Mouse (Mus musculus): ENCODE results near the gene Ybx1. TPM values are rescaled to one million over a fixed set of nuclear protein-coding genes. Genes with fewer than 3 reads are reported as not detected.

The Ybx1 gene
- total RNA-seq, 4 experiments from 2014 or later = 443 to 619 (median 512) TPM

DNA sequence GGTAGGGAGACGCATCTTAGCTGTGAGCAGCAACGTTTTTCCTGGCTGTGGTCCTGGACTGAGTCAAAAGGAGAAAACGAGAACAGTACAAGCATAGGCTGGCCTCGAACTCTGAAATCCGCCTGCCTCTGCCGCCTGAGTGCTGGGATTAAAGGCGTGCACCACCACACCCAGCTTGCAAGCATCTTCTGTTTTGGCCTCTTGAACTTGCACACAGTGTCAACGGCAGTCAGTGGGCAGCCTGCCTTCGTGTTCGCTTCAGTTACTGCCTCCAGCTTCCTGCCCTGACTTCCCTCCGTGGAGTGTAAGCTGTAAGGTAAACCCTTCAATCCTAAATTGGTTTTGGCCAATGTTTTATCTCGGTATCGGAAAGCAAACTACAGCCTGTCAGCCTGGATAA, 27.8 kb downstream of the Ybx1 start:
- DNase-seq = no peak

DNA sequence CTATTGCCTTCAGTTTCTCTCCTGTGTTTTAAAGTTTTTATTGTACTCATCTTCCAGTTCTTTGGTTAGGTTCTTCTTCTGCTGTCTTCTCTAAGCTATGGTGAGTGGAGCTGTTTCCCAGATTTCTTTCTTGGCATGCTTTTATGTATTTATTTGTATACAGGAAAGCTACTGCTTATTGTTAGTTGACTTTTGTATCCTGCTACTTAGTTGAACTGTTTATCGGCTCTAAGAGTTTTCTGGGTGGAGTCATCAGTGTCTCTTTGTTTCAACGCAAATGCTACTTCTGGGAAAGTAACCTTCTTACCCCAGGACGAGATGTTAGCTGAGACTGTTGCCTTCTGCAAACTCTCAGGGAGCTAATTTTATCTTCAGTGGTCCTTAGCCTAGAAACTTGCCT, 30.9 kb downstream of the Ybx1 start:
- no peak for DNase-seq

DNA sequence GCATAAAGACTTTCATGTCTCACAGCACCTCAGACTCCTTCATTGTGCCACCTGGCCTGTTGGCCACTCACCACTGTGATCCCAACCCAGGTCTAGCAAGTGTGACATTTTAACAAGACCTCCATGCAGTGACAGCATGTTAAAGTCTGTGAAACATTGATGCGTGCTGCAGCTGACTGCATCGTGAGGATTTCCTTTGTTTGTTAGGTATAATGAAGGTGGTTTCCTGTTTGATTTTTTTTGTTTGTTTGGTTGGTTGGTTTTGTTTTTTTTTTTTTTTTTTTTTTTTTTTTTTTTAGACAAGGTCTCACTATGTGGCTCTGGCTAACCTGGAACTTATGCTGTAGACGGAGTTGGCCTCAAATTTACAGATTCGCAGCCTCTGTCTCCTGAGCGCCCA, 31.9 kb downstream of the Ybx1 start:
- DNase-seq = no peak

DNA sequence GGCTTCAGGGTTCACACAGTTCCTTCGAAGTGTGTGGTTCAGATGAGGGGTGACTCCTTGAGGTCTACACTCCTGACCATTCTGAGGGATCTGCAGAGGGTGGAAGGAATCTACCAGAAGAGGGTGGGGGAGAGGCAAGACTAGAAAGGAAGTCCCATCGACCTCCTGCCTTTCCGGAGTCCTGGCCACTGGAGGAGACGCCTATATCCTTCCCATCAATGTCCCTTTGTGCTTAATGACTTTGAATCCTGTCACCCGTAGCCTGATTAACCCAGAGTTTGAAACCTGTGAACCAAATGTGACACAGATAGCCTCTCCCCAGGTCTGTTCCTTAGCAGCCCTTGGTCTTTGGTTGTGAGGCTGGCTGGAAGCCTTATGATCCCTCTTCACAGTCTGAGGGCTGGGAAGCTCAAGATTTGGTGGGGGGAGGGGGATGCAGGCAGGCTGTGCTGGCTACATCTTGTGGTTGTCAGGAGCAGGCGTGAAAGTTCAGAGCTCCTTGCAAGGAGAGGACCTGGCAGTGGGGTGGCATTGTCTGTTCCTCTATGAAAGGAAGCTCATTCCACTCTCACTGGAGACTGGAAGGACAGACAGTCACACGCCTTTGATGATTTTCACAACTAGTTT, 33.2 kb downstream of the Ybx1 start:
- DNase-seq = no peak

DNA sequence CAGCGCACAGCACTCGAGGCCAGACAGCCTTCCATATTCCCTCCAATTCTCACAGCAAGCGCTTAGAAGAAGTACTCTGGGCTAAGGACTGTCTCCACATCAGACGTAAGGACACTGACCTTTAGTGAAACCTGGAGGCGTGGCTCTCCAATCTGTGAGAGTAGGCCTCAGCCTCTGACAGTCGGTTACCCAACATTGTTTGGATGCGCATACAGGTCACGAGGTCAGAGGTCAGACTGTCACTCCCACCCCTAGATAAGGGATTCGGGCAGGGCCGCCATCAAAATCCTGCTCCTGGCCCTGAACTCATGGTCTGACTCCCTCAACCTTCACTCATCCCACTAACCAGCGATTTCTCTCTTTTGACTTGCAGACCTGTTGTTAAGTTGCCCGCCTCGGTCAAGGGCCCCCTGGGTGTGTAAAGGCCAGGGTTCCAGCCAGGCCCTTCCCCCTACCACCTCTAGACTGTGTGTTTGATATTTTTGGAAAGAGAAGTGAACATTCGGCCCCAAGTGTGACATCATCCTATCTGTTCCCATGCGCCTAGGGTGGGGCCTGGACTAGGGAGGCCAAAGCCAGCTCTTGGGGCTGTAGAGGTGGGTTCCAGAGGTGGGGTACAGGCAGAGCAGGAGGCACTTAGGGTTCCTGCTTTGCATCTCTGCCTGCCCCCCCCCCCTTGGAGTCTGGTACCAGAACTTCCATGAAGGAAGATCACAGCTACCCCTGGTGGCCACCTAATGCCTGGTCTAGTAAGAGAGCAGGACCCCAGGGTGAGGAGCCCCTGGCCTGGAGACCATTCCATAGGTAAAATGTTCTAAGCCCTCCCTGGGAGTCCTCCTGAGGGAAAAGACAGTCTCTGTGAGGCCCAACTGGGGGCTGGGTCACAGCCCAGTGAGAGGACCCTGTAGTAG, 34.8 kb downstream of the Ybx1 start:
- no peak for DNase-seq

DNA sequence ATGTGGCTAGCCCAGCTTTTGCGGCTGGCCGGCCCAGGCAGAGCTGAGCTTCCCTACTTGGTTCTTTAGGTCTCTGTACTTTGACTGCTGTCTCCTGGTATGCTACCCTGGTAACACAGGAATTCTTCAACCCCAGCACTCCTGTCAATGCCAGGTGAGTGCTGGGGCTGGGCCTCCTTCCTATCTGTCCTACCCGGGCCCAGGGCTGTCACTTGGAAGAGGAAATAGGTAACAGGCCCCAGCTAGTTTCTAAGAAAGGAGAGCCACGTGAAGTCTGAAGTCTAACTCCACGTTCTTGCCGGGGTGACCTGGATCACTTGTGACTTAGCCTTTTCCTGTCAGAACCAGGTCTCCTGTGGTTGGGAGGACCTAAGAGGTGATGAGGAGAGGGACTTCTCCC, 37.3 kb downstream of the Ybx1 start:
- DNase-seq = no peak

DNA sequence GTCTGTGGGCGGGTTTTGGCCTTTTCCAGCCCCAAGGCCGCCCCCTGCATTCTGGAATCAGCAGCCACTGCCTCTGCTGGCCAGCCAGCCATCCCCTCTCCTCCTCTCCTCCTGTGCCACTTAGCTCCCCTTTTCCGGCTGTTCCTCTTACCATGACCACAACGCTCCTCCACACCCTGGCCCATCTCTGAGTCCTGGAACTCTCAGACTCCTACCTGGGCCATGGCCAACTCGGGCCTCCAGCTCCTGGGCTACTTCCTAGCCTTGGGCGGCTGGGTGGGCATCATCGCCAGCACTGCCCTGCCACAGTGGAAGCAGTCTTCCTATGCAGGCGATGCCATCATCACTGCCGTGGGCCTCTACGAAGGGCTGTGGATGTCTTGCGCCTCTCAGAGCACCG, 39.1 kb downstream of the Ybx1 start, which contains the start of gene Cldn19:
Cldn19 (plus strand) TSS at position 64 of the 400 bp plus-strand sequence.
- no peak for DNase-seq

DNA sequence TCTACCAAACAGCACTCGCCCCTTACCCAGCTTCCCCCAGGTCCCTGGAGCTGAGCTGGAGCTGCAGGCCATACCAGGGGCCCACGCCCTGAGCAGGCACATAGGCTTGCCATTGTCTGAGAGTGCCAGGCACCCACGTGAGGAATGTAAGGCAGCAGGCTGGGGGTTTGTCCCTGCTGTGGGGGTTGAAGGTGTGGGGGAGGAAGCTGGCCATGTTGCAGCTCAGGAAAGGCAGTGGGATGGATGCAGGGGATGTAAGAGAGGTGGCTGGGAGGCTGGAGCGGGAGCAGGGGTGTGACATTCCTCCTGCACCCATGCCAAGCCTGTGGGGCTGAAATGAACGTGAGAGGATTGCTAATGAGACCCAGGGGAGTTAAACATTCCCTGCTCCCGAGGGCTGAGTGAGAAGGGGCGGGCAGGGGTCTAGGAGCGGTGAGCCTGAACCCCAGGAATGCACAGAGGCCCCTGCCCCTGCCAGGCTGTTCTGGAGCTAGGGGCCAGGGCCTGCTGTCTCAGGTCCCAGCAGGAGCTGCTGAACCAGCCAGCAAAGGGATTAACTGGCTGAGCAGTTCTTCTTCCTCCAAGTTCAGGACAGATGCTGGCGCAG, 40.3 kb downstream of the Ybx1 start:
- DNase-seq = no peak

DNA sequence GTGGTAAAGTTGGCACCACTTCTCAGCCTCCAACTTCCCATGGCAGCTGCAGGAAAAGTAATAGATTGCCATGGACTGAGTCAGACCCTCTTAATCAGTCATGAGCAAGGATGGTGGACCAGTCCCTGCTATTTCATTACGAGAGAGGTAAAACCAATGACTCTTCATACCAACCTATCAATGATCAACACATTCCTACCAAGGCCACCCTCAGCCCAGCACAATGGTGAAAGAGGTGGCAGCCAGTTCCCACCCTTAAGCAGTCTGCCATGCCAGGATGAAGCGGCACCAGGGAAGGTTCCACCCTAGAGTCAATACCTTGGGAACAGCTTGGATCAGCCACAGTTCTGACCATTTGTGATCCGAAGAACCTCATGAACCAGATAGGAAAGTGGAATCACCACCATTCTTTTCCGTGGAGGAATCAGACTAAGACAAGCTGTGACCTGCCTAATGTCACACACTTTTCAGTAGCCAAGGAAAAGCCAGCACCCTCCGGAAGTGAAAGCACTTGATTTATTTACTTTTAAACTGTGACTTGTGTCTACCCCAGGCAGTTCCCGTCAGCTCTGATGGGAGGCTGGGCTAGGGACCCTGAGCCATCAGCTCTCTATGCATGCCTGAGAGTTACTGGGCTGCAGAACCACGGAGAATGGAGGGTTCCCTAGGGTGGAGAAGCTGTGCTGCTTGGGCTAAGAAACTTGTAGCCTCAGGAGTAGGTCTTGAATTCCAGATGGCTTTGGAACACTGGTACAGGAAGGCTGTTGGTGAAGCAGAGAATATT, 42.2 kb downstream of the Ybx1 start:
- no peak for DNase-seq

DNA sequence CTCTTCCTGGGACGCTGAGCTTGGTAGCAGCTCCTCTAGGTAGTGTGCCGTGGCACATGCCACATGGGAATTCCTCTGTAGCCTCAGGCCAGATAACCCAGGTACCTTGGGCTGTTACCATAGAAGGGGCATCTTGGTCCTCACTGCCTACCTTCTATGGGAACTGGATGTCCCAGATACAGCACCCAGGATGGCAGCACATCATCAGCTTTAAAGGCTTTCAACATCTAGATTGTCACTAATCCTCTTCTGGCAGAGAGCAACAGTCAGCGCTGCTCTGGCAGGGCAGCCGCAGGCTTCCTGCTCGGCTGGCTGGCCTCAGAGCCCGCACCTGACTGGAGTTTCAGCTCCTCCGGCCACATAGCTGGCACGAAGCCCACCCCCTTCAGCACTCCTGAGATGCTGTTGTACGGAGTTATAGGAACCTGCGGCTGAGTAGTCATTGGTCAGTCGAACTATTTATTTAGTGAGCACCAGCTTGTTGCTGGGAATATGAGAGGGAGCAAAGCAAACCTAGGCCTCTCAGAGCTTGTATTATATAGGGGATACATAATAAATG, 45.9 kb downstream of the Ybx1 start:
- no peak for DNase-seq

DNA sequence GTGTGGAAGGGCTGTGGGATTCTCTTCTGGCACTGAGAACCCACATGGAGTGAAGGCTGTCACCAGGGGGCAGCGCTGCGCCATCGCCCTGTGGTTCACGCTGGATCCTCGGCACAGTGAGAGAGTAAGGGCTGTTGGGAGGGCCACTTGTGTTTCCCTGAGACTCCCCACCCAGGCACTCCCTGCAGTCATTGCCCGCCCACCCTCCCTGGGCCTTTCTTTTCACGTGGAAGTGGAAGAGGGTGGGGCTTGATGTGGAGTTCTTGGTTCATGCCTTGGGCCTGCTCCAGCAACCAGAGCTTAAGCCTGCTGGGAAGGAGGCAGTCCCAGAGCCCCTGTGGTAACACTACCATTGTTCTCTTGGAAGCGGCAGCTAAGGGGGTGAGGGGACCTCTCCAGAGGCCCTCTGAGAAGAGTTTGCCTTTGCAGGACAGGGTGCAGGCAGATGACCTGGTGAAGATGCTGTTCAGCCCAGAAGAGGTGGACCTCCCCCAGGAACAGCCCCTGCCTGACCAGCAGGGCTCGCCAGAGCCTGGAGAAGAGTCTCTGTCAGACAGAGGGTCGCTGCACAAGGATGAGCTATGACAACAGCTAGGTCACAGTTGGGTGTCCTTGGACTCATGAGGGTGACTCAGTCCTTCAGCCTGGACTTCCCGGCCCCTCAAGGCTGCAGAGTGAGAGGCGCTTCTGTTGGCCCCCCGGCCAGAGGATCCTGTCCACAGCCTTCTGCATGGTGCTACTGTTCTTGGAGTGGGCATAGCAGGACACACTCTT, 46.8 kb downstream of the Ybx1 start:
- peak; percentile 70 for DNase-seq

DNA sequence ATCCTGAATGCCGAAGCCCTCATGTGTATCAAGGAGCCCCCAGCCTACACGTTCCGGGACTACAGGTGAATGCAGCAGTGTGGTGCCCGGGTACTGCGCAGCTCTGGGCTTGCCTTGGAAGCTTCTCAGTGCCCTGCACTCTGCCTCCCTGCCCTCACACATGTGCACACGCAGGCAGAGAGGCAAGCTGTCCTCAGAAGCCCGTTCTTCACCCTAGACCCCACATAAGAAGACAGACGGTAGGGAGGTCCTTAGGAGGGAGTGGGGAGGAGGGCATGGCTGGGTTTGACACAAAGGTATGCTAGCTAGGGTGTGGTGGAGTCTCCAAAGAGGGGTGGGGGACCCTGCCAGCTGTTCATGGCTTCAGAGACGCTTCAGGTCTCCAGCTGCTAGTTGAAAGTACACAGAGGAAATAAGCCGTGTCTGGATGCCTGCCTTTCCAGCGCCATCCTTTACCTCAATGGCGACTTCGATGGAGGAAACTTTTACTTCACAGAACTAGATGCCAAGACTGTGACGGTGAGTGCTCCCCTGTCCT, 47.6 kb downstream of the Ybx1 start:
- no peak for DNase-seq

DNA sequence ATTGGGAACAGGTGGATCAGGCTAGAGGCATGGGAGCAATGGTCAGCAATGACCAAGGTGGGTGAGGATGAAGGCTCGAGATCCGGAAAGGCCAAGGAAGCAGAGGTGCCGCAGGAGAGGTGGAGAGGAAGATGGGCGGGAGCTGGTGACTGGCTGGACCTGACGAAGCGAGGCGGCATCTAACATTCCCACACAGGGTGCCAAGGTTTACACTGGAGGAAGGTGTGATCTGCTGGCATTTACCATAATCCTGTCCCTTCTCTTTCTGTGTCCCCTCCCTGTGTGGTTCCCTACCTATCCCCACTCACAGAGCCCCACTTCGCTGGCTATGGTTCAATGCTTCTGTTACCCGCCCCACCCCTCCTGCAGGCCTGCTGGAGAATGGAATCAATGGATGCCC, 48.4 kb downstream of the Ybx1 start:
- DNase-seq = no peak

DNA sequence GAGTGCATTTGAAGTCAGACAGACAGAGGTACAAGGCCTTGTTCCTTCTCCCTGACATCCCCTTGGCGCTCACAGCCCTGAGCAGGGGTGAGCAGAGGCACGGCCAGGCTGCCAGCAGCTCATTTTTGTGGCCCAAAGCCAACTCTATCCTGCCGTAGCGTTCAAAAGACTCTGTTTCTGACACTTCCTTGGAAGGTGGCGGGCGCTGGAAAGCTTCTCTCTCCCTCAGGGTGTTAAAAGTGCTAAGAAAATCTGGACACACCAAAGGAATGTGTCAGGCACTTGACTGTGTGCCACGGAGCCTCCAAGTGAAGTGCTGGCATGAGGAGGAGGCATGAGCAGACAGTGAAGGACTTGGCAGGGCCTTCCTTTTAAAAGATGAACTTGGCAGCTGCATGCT, 48.8 kb downstream of the Ybx1 start:
- DNase-seq = no peak

DNA sequence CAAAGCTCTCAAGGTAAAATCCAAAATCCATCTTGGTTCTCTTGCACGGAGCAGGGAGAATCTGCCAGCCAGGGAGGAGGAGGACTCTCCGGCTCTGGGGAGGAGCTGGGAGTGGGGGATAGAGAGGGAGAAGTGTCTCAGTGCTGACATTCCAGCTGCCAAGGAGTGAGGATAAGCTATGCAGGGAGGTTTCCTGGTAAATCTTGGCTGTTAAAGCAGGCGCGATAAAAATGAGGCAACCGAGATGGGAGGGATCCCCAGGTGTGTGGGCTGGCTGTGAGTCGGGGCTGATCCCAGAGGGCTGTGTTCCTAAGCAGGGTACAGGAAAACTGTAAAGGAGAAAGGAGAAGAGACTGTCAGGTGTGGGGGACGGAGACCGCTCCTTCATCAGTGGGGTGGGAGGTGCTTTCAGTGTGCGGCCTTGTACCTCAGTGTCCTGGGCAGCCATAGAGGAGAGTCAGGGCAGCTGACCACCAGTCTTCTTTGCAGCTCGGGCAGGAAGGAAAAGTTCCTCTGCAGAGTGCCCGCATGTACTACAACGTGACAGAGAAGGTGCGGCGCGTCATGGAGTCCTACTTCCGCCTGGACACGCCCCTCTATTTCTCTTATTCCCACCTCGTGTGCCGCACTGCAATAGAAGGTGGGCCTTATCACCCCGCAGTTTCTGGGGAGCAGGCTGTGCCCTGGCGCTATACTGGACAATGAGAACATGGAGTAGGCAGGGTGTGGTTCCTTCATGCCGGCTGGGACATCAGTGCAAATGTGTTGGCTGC, 49.8 kb downstream of the Ybx1 start:
- DNase-seq = no peak

DNA sequence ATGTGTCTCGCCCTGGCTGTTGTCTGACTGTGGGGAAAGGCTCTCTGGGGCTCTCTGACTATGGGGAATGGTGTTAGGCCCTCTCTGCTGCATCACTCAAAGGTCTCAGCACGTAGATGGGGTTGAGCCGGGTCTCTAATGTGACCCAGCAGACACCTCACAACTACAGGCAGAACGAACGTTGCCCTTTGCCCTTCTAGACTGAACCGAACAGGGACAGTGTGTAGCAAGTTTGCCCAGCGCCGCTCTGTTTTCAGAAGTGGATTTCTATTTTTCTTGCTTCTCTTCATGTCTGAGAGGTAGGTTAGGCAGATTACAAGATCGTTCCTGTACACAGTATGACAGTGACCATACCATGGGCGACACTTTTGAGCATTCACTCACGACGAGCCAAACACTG, 51.8 kb downstream of the Ybx1 start:
- DNase-seq = no peak

DNA sequence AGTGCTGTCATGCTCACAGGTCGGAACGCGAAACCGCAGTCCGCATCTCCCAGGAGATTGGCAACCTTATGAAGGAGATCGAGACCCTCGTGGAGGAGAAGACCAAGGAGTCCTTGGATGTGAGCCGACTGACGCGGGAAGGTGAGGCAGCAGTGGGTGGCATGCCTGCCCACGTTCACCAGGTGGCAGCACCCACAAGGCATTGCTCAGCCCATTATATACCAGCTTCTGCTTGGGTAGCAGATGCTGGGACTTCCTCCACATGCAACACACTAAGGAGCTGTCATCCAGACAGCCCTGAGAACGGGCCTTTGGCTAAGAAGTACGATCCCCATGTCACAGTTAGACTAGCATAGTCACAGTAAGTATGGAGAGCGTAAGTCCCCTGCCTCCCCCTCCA, 52.7 kb downstream of the Ybx1 start:
- DNase-seq = no peak

DNA sequence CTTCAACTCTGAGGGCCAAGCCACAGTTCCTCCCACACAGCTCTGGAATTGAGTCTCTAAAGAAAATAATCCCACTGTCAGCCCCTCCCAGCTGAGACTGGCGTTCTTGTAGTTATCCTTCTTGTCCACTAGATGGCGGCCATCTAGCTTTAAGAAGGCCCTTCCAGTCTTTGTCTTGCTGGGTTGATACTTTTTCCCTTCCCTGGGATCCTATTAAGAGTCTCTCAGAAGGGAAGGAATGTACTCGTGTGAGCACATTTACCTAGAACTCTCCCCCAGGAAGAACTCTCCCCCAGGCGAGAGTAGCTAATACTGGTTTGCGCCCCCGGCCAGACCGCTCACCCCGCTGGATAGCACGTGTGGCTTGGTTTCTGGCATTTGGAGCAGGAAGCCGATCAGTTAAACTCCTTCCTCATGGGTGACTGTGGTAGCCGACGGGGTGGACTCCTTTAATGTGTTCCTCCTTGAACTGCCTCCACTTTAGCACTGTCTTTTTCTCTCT, 55.2 kb downstream of the Ybx1 start:
- no peak for DNase-seq

DNA sequence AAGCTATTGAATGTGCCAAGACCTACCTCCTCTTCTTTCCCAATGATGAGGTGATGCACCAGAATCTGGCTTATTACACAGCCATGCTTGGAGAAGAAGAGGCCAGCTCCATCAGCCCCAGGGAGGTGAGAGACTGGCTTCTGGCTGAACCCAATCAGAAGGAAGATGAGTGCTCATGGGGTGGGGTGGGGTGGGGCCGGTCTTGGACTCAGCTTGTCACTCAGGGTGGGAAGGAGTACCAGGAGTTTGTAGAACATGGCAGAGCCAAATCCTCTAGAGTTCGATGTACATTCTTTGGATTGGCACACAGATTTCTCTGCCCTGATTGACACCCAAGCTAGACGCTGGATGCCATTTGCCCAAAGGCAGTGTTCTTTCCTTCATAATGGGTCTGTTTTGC, 55.7 kb downstream of the Ybx1 start:
- DNase-seq = no peak

DNA sequence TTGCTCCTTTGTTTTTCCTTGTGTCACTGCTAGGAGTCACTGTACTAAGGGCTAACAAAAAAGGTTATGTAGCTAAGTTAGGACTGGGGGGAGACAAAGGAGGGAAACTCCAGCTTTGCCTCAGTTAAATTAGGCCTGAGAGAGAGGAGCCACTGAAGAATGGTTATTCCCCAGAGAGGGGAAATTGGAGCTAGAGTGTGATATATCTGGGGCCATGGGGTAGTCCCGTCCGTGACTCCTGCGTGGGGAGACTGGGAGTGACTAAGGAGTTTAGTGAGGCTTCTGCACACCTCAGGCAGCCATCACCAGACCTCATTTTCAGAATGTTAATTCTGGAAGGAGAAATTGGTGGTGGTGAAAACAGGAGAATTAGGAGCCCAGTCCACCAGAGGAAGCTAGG, 60.1 kb downstream of the Ybx1 start:
- DNase-seq = no peak

Data from adrenal gland, adult 8-10 months (tissue).